Mouse (Mus musculus): ENCODE data around the gene Kti12.

- TF ChIP-seq CEBPB (IDR thresholded peaks at IDR 0.05; ENCODE audit: low read depth) (no peak), FOSL1 (IDR thresholded peaks at IDR 0.05; ENCODE audit: insufficient read depth, low read length, poor library complexity, severe bottlenecking) (no peak), CTCF (IDR thresholded peaks at IDR 0.05; ENCODE audit: control insufficient read depth, insufficient read depth, insufficient read length) (no peak), USF1 (IDR thresholded peaks at IDR 0.05; ENCODE audit: low read depth) (no peak), MAX (IDR thresholded peaks at IDR 0.05) (no peak)
These were observed 43.3 kb downstream of the Kti12 start for GRCm38 (mm10) chr4:108890876-108891275.

All from C2C12 (cell line).